Mouse (Mus musculus) G1E (cell line): Measurements from ENCODE around the gene Cep164. TPM values are rescaled to one million over a fixed set of nuclear protein-coding genes. Genes with fewer than 3 reads are reported as not detected.

Experiments
- ATAC-seq: 2 replicates; pipeline ENCODE4 v1.8.0; 2016; ENCODE audit warnings: mild to moderate bottlenecking; ENCODE audit not compliant: insufficient number of reproducible peaks, poor library complexity, low FRiP score, severe bottlenecking; ENCODE audit errors: extremely low read depth
- DNase-seq: peaks from one replicate; pipeline ENCODE4 v3.0.0; 2012; ENCODE audit warnings: low spot score
- H3K27me3 ChIP-seq: 2 replicates; pipeline ENCODE4 v1.6.1; 2012; ENCODE audit warnings: mild to moderate bottlenecking, low read length, inconsistent platforms; ENCODE audit not compliant: insufficient read depth
- H3K36me3 ChIP-seq: replicated peaks from 2 replicates; pipeline ENCODE3; 2012; ENCODE audit warnings: mild to moderate bottlenecking, inconsistent platforms
- H3K4me1 ChIP-seq: 2 replicates; pipeline ENCODE4 v1.6.1; 2012; ENCODE audit warnings: low read depth, low read length, inconsistent platforms, mixed read lengths; ENCODE audit not compliant: insufficient read depth
- H3K4me3 ChIP-seq: 2 replicates; pipeline ENCODE4 v1.5.1; 2012; ENCODE audit warnings: low read depth, mild to moderate bottlenecking, inconsistent platforms, low read length, moderate library complexity, mixed read lengths
- H3K9me3 ChIP-seq: replicated peaks from 2 replicates; pipeline ENCODE4 v1.6.1; 2012; ENCODE audit warnings: inconsistent platforms
- CTCF ChIP-seq: IDR thresholded peaks from 2 replicates; pipeline ENCODE4 v1.5.1; 2012; ENCODE audit warnings: low read depth, low read length, inconsistent platforms, mixed read lengths
- GATA1 ChIP-seq: IDR thresholded peaks from 2 replicates; pipeline ENCODE4 v1.6.1; 2012; ENCODE audit warnings: borderline replicate concordance, low read length, inconsistent platforms, mixed read lengths
- GATA2 ChIP-seq: IDR thresholded peaks from 2 replicates; pipeline ENCODE4 v1.6.1; 2012; ENCODE audit warnings: low read depth, low read length, inconsistent platforms, borderline replicate concordance
- POLR2AphosphoS5 ChIP-seq: IDR thresholded peaks from 2 replicates; pipeline ENCODE4 v1.6.1; 2012; ENCODE audit warnings: low read depth, low read length, inconsistent platforms; ENCODE audit not compliant: insufficient replicate concordance
- TAL1 ChIP-seq: conservative IDR thresholded peaks from 2 replicates; pipeline ENCODE4 v1.6.1; 2012; ENCODE audit warnings: low read depth, low read length, inconsistent platforms, mixed read lengths
- polyA plus RNA-seq: library from polyadenylated mRNA; stranded (reverse); fragments of >175 nt; gene quantifications from 2 replicates; pipeline ENCODE4 v1.2.3, GENCODE M21; 2012
- total RNA-seq, 2 experiments: library from RNA; stranded (forward) in 1 of 2; stranded (reverse) in 1 of 2; fragments of 200-1000 nt in 1 of 2; fragments of >200 nt in 1 of 2; fragmentation: Nextera tagmentation in 1 of 2; gene quantifications; 2 replicates each; pipeline ENCODE4 v1.2.3; 2014 to 2017

The Cep164 gene
- total and polyA plus RNA-seq, 3 experiments = 21.9 to 95.3 (median 77.4) TPM

- no peak for TF ChIP-seq TAL1
- TF ChIP-seq POLR2AphosphoS5 = no peak
- no peak for TF ChIP-seq GATA2
- TF ChIP-seq GATA1 = no peak
- TF ChIP-seq CTCF = no peak
- Histone ChIP-seq H3K9me3 (no peaks in the 10 kb centered on the region), H3K36me3 (peaks cover 63% of the 10 kb centered on the region), H3K4me1 (peaks cover 15% of the 10 kb centered on the region), H3K4me3 (no peak overlapping the region), H3K27me3 (no peaks in the 10 kb centered on the region)
- DNase-seq = no peak
- no peak for ATAC-seq
Measured at GRCm38 (mm10) chr9:45768421-45768820, 60.1 kb downstream of the Cep164 start.

GRCm38 (mm10) chr9:45767155-45767554, 61.3 kb downstream of the Cep164 start:
- peaks cover 15% of the 10 kb centered on the region for H3K4me1 ChIP-seq
- H3K36me3 ChIP-seq = peaks cover 52% of the 10 kb centered on the region
- no peak overlapping the region for H3K4me3 ChIP-seq
- no peaks in the 10 kb centered on the region for H3K27me3 ChIP-seq
- no peaks in the 10 kb centered on the region for H3K9me3 ChIP-seq
- DNase-seq (no peak), ATAC-seq (no peak)
- no peak for TF ChIP-seq TAL1
- TF ChIP-seq CTCF = no peak
- no peak for TF ChIP-seq POLR2AphosphoS5
- no peak for TF ChIP-seq GATA1
- no peak for TF ChIP-seq GATA2

GRCm38 (mm10) chr9:45766195-45766594, 62.3 kb downstream of the Cep164 start:
- H3K36me3 ChIP-seq = peaks cover 43% of the 10 kb centered on the region
- H3K27me3 ChIP-seq = no peaks in the 10 kb centered on the region
- ATAC-seq (no peak), DNase-seq (no peak)
- TF ChIP-seq CTCF = no peak
- no peak for TF ChIP-seq TAL1
- TF ChIP-seq POLR2AphosphoS5 = no peak
- no peak for TF ChIP-seq GATA1
- TF ChIP-seq GATA2 = no peak
- no peaks in the 10 kb centered on the region for H3K9me3 ChIP-seq
- no peak overlapping the region for H3K4me3 ChIP-seq
- peaks cover 15% of the 10 kb centered on the region for H3K4me1 ChIP-seq

- Histone ChIP-seq H3K4me1 (peaks cover 2% of the 10 kb centered on the region; the same call in 1 of the 2 replicates), H3K9me3 (no peaks in the 10 kb centered on the region), H3K36me3 (no peaks in the 10 kb centered on the region), H3K4me3 (no peak overlapping the region), H3K27me3 (peaks cover 21% of the 10 kb centered on the region)
- no peak for ATAC-seq
- DNase-seq = no peak
- TF ChIP-seq POLR2AphosphoS5 = no peak
- TF ChIP-seq CTCF = peak; percentile 92
- no peak for TF ChIP-seq GATA2
Measured at GRCm38 (mm10) chr9:45754452-45755091, 73.9 kb downstream of the Cep164 start.

- Histone ChIP-seq H3K4me1 (0 out of 2 replicates have a peak, but pooled peaks cover under 1% of the 10 kb centered on the region), H3K9me3 (no peaks in the 10 kb centered on the region), H3K36me3 (no peaks in the 10 kb centered on the region), H3K4me3 (no peak overlapping the region), H3K27me3 (peaks cover 23% of the 10 kb centered on the region)
- DNase-seq = no peak
- TF ChIP-seq POLR2AphosphoS5 (no peak), GATA1 (no peak), TAL1 (no peak), CTCF (no peak), GATA2 (no peak)
- no peak for ATAC-seq
Measured at GRCm38 (mm10) chr9:45749917-45750316, 78.6 kb downstream of the Cep164 start.

GRCm38 (mm10) chr9:45745451-45745850, 83.0 kb downstream of the Cep164 start:
- TF ChIP-seq CTCF = no peak
- no peak for TF ChIP-seq POLR2AphosphoS5
- no peak for TF ChIP-seq GATA2
- TF ChIP-seq TAL1 = no peak
- TF ChIP-seq GATA1 = no peak
- Histone ChIP-seq H3K36me3 (no peaks in the 10 kb centered on the region), H3K27me3 (peaks cover 19% of the 10 kb centered on the region), H3K4me1 (peaks cover 3% of the 10 kb centered on the region; the same call in 1 of the 2 replicates), H3K9me3 (no peaks in the 10 kb centered on the region), H3K4me3 (no peak overlapping the region)
- no peak for ATAC-seq
- no peak for DNase-seq
